Mouse (Mus musculus) c-Kit-positive CD71-negative TER-119-negative erythroid progenitor cells, embryonic 14.5 days (primary cell): ENCODE data around the gene Vmn1r221.
"Not testable (repeated sequence)": the region's sequence is repeated elsewhere in the genome, so short reads cannot be mapped to it uniquely, and the experiment has no call there.

Source experiments
- DNase-seq: peaks from one replicate; pipeline ENCODE4 v3.0.0-alpha.2; 2013; ENCODE audit warnings: low read depth

Gene Vmn1r221

DNA sequence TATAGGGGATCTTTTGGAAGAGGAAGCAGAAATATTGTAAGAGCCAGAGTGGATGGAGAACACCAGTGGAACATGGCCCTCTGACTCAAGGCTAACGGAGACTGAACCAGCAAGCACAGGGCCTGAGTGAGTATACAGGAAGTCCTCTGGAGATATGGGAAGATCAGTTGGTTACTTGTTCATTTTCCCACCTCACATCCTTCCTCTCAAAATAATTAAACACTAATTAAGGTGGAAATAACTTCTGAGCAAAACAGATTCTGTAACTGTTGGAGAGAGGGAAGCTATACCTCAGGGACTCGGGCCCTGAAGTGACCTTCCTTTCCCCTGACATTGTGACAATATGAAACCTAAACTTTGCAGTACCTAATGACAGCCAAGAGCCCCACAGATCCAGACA lies at the start of gene Vmn1r221:
TSS of gene Vmn1r221 (plus strand) at position 301 of the 400 bp plus-strand sequence.
- not testable (repeated sequence) for DNase-seq

DNA sequence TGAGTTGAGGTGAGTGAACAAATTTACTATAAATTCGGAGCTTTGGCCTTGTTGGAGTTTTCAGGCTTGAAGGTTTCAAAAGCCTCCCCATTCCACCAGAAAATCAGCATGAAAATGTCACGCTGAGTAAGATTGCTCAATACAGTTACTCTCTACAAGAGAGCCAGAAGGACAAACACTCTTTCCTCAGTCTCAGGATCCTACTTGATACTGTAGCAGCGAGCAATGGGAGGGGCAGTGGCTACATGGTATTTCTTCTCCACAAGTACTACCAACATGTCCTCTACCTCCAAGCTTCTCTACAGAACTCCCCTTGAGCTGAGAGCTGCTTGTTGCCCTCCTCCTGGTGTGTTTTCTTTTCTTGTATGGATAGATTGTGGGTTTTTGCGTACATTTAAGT lies 47.5 kb upstream of the Vmn1r221 start:
- DNase-seq = not testable (repeated sequence)

DNA sequence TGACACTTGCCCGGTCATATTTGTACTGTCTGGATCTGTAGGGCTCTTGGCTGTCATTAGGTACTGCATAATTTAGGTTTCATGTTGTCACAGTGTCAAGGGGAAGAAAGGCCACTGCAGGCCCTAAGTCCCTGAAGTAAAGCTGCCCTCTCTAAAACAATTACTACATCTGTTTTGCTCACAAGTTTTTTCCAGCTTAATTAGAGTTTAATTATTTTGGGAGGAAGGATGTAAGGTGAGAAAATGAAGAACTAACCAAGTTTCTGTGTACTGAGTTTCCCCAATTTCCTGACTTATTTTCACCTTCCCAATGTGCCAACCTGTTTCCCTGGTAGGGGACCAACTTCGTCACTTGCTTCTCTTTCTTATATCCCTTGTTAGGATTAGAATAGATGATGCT lies 26.1 kb upstream of the Vmn1r221 start, which contains the start of gene Vmn1r220:
TSS of gene Vmn1r220 (minus strand) at position 101 of the 400 bp plus-strand sequence.
- DNase-seq = no peak

DNA sequence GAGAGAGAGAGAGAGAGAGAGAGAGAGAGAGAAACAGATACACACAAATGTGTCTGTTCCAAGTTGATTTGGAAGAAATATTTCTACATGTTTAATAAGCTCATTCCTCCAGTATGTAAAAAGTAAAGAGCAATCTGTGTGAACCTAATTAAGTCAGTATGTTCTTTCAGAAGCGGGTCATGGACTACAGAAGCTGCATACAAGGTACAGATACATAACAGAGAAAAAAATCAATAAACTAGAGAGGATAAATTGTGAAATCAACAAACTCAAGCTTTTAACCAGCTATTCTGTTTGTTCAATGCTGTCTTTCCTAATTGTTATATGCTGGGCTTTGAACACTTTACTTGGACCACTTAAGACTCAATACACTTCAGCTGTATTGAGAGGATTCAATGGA lies 10.0 kb upstream of the Vmn1r221 start:
- DNase-seq = not testable (repeated sequence)

DNA sequence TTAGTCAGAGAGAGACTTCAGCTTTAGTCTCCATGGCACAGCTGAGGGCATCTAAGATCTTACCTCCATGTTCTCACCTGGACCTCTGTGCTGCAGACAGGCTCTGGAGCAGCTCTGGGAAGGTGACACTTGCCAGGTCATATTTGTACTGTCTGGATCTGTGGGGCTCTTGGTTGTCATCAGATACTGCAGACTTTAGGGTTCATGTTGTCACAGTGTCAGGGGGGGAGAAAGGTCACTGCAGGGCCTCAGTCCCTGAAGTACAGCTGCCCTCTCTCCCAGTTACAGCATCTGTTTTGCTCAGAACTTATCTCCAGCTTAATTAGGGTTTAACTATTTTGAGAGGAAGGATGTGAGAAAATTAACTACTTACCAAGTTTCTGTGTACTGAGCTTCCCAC lies 21.9 kb downstream of the Vmn1r221 start, which contains the start of gene Vmn1r222:
TSS of gene Vmn1r222 (minus strand) at position 101 of the 400 bp plus-strand sequence.
- DNase-seq = not testable (repeated sequence)

DNA sequence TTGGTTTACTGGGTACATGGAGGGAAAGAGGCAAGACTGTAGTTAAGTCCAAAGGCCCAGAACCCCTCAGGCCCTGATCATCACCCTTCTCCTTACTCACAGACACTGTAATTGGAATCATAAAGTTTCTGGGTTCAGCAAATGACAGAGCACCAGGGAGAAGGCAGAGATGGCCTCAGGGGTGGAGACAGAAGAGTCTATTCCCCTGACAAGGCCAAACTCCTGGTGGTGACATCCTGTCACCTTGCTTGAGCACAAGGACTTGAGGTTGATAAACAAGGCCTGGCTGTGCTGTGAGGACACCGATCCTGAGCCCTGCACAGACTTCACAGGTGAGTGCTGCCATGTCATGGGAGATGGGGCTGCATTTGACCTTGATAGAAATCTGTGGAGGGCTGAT lies 32.9 kb downstream of the Vmn1r221 start, which contains the start of gene Vmn1r223:
TSS of gene Vmn1r223 (plus strand) at position 301 of the 400 bp plus-strand sequence.
- DNase-seq = not testable (repeated sequence)

DNA sequence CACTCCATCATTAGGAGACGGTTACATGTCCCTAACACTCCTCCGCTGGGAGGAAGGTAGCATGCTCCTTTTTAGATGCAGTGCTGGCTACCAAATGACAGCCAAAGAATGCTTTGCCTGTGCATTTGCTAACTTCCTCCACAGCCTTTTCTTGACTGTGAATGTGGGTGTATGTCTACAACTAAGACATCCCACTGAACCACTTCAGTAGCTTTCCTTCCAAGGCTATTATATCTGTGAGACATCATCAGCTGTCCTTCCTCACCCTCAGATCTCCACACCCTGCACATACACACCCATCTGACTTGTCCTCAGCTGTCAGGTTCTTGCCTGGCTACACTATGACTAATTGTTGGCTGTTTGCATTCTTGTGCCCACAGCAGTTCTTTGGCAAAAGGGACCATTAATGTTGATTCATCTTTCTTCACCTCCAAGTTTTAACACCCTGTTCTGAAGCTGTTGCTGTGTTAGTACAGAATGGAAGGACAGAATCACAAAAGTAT lies 44.7 kb downstream of the Vmn1r221 start:
- no peak for DNase-seq

DNA sequence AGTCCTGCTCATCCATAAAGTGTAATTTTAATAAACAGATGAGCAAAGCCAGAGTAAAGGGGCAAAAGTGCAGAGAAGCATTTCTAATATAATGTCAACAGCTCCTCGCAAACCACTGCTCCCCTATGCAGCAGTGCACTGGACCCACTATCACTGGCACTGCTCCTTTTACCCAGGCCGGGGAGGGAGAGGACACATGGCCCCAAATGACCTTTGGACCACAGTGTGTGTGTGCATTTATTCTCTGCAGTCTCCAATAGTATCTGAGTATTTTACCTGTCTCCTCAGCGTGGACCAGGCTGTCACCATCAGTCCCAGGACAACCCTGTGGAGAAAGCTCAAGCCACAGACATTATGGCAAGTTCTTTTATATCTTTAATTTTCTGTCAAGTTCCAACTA lies 54.7 kb downstream of the Vmn1r221 start:
- DNase-seq = not testable (repeated sequence)

DNA sequence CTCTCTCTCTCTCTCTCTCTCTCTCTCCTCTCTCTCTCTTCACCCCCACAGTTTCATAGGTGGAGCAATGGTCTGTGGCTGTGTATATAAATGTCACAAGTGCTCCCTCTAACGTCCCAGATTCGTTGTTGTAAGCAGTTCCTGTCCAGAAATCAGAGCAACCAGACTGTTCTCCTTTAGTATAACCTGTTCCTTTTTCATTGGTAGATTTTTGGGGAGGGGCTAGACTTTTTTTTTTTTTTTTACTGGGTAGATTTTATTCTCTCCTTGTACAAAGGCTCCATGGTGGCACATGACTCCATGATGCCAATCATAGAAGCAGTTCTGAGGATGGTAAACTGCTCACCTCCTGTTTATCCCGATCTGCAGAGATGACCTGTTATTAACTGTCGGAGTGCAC lies 55.2 kb downstream of the Vmn1r221 start:
- not testable (repeated sequence) for DNase-seq

DNA sequence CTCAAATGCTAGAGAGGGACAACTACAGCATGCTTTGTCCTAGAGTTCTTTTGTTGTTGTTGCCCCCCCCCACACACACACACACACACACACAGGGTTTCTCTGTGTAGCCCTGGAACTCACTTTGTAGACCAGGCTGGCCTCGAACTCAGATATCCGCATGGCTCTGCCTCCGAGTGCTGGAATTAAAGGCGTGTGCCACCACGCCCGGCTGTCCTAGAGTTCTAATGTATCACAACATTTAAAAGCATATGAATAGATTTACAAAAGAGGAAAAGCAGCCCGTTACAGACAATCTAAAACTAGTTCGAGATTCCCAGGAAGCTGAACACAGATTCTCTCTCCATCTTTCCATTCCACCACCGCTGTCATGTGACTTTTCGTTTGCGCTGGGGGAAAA lies 55.8 kb downstream of the Vmn1r221 start:
- no peak for DNase-seq

DNA sequence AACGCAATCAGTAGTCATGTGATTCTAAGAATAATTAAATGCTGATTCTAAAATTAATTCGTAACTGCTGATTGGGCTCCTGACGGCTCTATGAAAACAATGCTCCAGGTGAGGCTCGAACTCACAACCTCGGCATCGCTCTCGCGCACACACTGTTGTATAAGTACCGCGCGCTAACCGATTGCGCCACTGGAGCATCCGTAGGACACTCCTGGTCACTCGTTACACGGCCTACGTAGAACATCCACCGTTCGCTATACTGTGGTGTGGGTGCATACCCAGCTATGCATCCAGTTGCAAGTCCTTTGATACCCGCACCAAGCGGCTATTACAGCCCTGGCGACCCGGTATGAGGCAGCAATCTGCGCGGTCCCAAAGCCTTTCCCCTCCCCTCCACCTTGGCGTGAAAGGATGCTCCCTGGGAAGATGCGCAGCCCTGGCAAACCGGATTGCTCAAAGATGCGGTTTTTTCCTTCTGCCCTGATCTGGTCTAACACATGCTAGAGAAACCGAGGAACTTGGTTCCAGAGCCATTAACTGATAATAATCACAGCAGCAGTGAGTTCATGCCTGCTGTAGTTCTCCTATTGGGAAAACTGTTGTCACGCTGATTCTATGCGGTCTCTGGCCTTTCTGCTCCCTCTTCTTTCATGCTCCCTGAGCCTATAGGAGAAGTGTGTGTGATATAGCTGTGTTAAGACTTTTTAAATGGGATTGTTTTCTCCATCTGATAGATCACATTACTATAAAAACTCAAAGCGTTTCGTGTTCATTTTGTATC lies 56.6 kb downstream of the Vmn1r221 start:
- no peak for DNase-seq
